Mouse (Mus musculus) CD4-positive helper T cell, adult 2 months (primary cell): Measurements from ENCODE around the gene Smarcc1.

ENCODE experiments used
- DNase-seq: peaks from one replicate; pipeline ENCODE4 v3.0.0-alpha.2; 2012; ENCODE audit warnings: low read depth, missing footprints, low spot score

The Smarcc1 gene

DNA sequence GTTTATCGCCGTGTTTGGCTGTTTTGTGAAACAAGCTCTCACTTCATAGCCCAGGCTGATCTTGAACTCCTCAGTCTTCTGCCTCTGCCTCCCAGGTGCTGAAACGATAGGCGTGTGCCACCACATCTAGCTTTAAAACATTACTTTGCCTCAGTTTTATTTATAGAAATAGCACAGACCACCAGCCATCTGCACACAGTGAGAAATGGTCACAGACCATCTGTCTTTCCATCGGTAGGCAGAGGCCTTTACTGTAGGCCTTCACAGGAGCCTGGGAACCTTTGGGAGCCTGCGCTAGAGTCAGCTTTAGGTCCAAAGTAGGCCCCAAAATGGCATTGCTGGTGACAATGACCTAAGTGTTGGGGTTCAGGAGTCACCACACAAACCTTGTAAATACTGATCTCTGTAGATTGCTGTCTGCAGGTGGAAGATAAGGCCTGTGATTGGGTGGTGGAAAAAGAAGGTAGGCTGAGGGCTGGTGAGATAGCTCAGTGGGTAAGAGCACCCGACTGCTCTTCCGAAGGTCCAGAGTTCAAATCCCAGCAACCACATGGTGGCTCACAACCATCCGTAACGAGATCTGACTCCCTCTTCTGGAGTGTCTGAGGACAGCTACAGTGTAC is 166.7 kb downstream of the Smarcc1 start:
- DNase-seq: no peak

- no peak for DNase-seq
Measured at GRCm38 (mm10) chr9:110287321-110287924, 169.9 kb downstream of the Smarcc1 start.
